Mouse (Mus musculus): ENCODE data around the gene Ccdc184.

The Ccdc184 gene

DNA sequence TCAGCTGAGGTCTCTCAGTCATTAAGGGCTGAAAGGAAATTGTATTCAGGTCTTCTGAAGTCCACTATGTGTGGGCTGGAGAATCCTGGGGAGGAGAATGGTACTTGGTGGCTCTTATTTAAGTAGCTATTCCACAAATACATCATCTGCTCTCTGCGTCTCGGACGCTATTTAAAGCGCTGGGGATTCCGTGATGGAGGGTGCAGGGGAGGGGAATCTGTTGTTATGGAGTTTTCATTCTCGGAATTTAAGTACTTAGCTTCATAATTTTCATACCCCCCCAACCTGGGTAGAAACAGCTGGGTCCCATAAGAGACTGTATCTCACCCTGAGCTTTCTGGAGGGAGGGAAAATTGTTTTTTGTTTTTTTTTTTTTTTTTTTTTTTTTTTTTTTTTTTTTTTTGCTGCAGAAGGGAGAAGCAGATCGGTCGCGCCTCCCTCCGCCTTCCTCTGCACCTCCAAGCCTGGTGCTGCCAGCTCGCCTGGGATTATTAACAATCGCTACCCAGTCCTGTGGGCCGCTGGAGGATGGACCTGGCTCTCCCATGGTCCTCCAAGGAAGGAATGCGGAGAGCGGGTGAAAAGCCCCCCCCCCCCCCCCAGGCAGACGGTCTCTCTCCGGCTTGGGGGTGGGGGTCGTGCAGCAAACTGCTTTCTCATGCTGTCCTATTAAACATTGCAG lies at the start of gene Ccdc184:
Gene Ccdc184, plus strand, starts transcription at position 196 of the 682 bp plus-strand sequence.
- DNase-seq (ENCODE audit: inconsistent ontology term), result no peak

DNA sequence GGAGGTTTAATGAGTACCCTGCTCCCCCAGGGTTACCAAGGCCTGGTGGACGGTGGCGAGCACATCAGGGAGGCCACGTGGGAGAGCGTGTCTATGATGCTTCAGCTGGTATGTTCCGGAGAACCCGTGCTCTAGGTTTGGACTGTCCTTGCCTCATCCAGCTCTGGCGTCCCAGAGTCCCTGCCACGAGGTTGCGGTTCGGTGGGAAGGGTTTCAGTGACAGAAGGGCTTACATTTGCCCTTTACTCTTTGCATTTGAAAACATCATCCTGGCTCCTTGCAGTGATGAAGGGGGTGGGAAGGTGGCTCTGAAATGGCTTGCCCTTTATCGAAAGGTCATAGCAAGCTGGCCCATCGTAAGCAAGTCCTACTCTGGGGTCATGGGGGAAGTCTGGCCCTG lies 47.6 kb upstream of the Ccdc184 start:
- no peak for DNase-seq (ENCODE audit: inconsistent ontology term)

DNA sequence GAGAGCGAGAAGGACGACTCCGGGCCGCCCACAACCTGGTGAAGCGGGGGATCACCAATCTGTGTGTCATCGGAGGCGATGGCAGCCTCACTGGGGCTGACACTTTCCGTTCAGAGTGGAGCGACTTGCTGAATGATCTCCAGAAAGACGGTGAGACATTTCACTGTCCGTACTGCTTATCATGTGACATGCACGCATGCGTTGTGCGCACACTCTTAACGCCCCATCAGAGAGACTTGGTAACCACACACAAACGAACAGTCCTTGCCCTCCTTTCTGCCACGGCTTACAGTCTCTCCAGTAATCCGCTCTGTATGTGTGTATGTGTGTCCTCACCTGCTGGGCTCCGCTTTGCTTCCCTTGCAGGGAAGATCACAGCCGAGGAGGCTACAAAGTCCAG lies 46.1 kb upstream of the Ccdc184 start:
- DNase-seq (ENCODE audit: inconsistent ontology term), result no peak

DNA sequence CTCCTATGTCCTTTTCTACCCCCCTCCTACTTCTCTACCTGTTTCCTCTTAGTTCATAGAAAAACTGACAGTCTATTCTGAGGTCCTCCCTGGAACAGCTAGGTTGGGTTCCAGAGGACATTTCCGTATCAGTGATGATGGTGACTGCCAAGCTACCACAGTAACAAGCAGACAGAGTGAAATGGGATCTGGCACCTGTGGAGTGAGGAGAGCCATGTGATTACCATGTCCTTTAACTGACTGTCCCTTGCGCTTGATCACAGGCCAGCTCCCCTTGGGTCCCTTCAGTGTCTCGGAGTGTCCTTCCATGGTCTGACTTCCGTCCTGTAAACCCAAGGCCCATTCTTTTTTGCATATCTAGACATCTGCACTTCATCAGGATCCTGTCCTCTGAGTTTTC lies 36.0 kb upstream of the Ccdc184 start:
- DNase-seq (ENCODE audit: inconsistent ontology term), result no peak

DNA sequence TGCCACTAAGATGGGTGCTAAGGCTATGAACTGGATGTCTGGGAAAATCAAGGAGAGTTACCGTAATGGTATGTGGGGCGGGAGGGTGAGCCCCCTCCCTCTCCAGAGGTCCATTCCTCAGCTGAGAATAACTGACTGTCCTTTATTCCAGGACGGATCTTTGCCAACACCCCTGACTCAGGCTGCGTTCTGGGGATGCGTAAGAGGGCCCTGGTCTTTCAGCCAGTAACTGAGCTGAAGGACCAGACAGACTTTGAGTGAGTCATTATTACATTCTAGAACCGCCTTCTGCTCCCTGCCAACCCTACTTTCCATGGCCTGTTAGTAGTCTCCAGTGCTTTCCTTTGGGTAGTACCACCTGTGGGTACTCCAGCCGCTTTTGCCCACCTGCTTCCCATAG lies 35.5 kb upstream of the Ccdc184 start:
- DNase-seq (ENCODE audit: inconsistent ontology term), result peak; percentile 12

DNA sequence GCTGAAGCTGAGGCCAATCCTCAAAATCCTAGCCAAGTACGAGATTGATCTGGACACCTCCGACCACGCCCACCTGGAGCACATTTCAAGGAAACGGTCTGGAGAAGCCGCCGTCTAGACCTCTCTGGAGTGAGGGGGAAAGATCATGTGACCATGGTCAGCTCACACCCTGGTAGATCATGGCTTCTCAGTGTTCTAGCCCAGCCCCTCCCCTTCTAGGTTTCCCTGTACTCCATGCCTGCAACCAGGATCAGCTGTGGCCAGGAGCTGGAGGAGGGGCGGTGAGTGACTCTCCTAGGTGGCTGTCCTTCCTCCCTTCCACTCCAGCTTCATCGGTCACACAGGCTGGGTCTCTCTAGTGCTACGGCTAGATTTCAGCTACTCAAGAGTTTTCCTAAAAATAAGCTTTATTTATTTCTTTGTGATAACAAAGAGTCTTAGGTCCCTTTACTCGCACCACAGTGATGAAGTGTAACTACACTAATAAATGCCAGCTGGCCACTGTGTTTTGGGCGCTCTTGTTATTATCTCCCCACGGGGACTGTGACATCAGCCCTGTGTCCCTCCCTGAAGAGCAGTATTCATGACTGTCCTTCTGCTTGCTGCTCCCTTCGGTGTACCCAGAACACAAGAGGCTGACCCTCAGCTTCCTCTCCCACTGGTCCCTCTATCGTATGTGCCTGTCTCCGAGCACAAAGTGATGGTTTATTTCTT lies 34.9 kb upstream of the Ccdc184 start:
- DNase-seq (ENCODE audit: inconsistent ontology term), result no peak

DNA sequence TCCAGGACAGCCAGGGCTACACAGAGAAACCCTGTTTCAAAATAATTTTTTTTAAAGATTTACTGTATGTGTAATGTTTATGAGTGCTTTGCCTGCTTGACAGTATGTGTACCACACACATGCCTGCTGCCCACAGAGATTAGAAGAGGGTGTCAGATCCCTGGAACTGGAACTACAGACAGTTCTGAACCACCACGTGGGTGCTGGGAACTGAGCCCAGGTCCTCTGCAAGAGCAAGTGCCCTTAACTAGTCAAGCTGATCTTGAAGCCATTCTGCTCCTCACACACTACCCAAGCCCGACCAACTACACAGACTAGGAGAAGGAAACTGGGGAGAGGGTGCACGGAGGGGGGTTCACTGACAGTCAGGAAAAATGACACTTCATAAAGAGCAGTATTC lies 33.5 kb upstream of the Ccdc184 start:
- DNase-seq (ENCODE audit: inconsistent ontology term), result no peak

DNA sequence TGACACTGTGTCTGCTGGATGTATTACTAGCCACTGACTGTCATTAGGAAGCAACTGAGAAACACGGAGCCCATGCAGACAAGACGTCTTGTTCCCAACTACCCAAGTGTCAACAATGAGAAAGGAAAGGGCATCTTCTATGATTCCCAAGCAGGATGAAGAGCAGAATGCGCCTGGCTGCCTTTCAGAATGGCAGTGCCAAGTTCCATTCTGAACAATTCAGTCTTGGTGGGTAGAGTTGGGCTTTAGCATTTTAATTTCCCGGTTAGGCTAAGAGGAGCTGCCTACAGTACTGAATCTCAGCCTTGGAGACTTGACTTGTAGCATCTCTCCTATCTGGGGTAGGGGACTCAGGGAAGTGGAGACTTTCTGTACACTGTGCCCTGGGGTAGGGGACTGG lies 32.9 kb upstream of the Ccdc184 start:
- no peak for DNase-seq (ENCODE audit: inconsistent ontology term)

DNA sequence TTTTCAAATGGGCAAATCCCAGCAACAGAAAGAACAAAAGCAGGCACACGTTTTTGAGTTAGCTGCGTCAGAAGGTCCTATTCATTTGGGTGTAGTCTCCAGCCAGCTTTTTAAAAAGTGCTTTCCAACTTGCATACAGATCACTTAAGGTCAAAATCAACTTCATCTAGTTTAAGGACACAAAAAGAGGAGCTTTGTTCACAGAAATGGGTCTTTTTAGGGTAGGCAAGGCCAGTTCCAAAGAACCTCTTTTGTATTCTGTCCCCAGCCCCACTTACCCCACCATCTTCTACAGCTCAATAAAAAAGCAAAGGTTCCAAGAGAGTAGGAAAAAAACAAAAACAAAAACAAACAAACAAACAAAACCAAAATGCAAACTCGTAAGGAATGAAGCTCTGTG lies 32.3 kb upstream of the Ccdc184 start:
- no peak for DNase-seq (ENCODE audit: inconsistent ontology term)

DNA sequence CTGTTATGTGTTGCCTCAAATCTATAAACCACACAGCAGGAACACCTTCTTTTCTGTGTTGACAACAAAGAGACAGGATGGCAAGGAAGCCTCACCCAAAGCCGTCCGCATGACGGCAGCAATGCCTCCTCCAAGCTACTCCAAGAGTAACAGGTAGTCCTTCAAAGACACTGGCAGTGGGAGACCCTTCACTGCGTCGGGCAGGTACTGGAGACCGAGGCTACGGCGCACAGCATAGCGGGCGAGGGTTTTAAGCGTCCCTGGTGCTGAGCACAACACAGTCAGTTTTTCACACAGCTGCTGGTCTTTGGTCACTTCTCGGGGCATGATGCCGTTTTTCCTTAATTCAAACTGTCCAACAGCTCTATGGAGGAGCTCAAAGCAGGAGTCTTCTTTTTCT lies 31.3 kb upstream of the Ccdc184 start:
- DNase-seq (ENCODE audit: inconsistent ontology term), result no peak

DNA sequence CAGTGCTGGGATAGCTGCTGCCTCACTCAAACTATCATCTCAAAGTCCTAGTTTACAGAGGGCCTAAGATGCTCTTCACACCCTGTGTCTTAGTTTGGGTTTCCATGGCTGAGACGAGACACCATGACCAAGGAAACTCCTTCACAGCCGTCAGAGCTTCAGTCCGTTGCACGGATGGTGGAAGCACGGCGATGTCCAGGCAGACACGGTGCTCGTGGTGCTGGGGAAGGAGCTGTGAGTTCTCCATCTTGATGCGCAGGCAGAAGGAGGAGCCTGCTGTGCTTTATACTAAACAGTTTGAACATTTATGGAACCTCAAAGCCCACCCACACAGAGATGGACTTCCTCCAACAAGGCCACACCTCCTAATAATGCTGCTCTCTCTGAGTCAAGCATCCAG lies 30.1 kb upstream of the Ccdc184 start:
- DNase-seq (ENCODE audit: inconsistent ontology term), result no peak

DNA sequence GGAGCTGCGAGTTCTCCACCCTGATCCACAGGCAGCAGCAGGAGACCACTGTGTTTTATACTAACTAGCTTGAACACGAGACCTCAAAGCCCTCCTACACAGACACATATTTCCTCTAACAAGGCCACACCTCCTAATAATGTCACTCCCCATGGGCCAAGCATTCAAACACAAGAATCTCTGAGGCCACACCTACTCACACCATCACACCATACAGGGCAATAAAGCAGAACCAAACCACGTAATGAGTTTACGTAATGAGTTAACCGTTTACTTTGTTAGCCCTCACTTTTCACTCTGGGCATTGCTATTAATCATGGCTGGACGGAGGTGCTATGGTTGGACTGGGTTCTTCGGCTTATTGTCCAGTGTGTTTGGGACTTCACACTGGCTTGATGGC lies 27.2 kb upstream of the Ccdc184 start:
- no peak for DNase-seq (ENCODE audit: inconsistent ontology term)

DNA sequence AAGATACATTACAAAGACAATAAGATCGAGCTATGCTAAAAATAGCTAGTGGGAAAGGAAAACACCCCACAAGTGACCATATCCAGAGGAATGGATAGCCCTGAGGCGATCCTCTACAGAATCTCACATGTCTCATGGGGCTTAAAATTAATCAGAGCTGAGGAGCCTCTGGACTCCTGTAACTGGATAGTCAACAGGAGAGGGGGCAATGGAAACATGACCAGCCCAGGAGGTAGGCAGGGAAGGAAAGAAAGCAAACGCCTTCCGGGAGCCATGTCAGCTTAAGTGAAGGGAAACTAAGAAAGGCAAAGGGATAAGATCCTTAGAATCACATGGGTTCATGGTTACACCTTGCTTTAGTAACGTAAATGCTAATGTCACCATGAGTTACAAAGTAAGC lies 26.1 kb upstream of the Ccdc184 start:
- DNase-seq (ENCODE audit: inconsistent ontology term), result no peak

DNA sequence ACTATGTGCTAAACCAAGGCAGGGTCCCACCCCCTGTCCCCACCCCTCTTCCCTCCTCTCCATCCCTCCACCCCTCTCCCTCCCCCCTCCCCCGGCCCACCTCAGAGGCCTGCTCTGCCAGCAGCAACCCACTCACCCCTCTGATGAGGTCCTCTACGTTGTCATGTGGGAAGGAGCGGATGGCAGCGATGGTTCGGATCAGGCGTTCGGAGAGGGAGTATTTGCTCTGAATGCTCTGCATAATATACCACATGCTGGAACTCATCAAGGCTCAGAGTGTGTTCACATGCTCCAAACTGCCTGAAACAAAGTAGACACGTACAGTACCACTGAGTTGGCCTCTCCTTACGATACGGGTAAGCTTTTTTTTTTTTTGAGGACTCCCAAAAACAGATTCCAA lies 24.4 kb upstream of the Ccdc184 start:
- no peak for DNase-seq (ENCODE audit: inconsistent ontology term)

DNA sequence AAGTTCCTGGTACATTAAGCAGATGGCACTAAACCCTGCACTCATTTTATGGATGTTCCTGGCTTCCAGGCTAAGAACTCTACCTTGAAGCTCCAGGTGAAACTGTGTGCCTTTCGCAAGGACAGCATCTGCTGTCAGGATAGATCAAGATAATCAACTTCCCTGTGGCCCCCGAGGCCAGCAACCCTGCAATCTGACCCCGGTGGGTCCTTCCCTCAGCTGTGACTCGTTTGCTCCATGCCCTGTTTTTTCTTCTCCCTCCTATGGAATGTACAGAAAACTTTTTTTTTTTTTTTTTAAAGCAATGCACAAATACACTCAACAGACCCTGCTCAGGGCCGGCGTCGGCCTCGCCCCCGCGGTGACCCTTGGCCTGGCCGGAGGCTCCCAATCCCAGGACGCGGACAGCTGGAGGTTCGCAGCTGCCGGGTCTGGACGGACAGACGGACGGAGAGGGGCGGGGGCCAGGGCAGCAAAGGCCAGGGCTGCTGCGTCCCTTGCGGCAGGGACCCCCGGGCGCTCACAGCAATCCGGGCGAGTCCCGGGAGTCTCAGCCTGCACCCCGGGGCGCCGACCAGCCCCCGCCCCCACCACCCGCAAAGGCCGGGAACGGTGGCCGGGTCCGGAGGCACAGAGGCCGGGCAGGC lies 22.0 kb upstream of the Ccdc184 start:
- DNase-seq (ENCODE audit: inconsistent ontology term), result peak; percentile 27

DNA sequence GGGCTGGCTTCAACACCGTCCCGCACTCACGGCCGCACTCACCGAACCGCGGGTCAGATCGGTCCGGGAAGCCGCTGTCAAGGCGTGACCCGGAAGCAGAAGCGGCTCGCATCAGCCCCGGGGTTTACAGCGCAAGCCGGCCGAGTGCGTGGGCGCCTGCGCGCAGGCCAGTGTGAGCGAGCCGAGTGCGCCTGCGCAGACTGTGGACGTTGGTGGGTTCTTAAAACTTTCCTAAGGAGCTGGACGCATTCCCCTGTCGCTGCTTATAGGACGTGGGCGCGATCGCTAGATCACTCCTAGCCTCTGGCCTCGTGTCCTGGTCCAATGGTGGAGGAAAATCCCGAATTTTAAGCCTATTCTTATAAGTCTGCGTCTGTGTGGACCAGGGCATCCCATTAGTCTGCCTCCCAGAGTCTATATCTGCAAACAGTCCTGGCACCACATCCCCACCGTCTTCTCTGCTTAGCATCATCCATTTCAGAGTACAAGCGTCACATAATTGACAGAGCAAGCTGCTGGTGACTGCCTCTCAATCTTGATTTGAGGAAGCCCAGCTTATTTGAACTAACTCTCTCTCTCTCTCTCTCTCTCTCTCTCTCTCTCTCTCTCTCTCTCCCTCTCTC lies 21.3 kb upstream of the Ccdc184 start:
- DNase-seq (ENCODE audit: inconsistent ontology term), result peak; percentile 91

DNA sequence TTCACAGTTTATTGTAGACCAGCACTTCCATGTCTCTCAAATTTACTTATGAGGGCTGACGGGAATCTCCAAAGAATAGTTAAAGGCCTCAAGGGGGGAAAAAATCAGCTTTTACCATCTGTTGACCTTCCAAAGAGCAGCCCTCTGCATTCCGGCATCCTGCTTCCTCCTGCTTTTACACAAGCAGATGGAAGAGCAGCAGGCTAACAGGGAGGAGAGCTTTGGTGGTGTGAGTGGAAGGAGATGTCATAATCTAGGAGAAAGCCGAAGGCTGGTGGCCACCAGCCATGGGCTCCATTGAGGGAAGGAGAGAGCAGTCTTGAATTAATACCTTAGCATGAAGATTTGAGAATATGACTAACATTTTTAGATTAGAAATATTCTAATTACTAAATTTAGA lies 18.6 kb upstream of the Ccdc184 start:
- no peak for DNase-seq (ENCODE audit: inconsistent ontology term)

DNA sequence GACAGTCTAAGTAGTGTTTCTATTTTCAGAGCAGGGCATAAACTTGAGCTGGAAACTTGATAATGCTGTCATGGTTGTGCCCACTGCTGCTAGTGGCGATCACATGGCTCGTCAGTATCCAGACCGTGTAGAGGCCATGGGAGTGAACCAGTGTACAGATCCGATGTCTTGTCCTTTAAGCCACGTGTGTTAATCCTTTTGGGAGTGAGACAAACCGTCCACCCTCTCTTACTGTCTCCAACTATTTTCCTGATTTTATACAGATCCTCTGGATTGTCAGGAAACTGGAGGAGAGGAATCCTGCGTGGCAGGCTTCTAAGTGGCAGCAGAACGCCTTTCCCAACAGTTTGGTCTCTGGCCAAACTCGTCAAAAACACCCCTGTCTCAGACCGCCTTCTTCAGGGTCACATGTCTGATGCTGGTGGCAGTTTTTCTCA lies 17.8 kb upstream of the Ccdc184 start:
- no peak for DNase-seq (ENCODE audit: inconsistent ontology term)

DNA sequence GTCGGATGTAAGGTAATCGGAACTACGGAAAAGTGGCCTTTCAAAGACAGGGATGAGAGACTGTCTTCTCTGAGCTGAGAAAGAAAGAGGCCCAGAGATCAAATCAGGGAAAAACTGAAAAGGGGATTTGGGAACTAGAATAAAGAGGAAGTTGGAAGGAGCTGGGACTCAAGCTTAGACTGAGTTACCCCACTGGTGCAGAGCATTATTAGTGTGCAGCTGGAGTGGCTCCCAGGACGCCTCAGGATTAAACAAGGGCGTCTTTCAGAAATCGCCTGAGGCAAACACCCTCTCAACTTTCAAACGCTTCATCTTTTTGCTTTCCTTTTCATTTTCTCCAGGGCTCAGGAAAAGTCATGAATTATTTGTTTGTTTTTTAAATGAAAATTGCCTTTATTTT lies 14.0 kb upstream of the Ccdc184 start:
- DNase-seq (ENCODE audit: inconsistent ontology term), result no peak

DNA sequence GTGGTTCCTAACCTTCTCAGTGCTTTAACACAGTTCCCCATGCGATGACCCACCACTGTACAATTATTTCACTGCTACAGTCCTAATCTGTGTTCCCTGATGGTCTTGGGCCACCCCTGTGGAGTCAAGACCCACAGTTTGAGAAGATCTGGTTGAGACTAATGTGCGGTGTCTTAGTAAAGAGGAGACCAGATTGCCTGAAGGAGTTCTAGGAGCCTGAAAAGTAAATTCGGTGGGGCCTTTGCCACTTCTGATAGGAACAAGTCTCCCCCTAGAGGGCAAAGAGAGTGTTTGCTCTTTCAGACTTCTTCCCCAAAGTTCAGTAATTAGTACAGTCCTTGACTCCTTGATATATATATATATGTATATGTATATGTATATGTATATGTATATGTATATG lies 13.3 kb upstream of the Ccdc184 start:
- DNase-seq (ENCODE audit: inconsistent ontology term), result peak; percentile 56

DNA sequence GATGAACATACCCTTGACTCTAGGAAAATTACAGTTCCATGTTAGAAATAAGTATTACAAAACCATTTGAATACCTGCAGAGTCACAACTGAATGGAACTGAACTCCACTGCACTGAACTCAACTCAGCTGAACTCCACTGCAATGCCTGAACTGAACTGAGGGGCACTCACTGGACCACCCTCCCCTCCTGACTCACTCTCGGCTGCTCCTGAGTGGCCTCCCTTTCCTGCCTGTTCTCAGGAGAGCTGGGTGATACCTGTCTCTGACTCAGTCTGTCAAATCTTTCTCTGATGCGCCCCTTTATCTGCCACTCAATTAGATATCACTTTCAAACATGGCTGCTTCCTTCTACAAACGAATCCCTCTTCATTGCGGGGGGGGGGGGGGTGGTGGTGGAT lies 12.8 kb upstream of the Ccdc184 start:
- no peak for DNase-seq (ENCODE audit: inconsistent ontology term)

DNA sequence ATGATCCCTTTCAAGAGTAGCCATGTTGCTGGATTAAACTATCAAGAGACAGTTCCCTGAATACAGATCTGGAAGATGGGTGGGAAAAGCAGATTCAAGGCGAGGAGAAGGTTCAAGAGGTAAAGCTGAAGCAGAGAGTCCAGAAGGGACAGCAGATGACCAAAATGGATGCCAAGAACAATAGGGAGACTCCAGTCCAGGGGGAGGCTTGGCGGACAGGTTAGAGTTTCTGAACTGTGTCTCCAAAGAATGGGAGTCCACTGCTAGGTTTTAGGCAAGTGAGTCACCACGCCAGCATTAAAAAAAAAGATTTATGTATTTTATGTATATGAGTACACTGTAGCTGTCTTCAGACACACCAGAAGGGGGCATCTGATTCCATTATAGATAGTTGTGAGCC lies 12.3 kb upstream of the Ccdc184 start:
- DNase-seq (ENCODE audit: inconsistent ontology term), result no peak

DNA sequence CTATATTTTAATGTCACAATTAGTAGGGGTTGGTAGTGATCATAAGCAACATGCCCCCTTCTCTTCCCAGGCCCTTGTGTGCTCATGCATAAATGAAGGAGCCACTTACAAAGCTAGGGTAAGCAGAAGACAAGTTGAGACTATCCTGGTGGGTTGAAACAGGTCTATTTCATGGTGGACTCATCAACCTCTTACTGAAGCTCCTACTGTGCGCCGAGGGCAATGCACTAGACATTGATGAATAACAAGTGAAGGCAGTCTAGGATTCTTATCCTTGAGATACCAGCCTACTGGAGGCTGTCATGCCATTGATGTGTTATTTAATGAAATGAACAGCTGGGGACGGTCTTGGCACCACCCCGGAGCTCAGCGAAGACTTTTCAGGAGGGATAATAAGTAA lies 11.7 kb upstream of the Ccdc184 start:
- no peak for DNase-seq (ENCODE audit: inconsistent ontology term)

All from Muller cell, postnatal 12 days (primary cell).